10 mouse cellular contexts compared by ENCODE assay signal in genomic region chr5:92498225-92498624, GRCm38 (mm10). TPM values are rescaled to one million over a fixed set of nuclear protein-coding genes. Genes with fewer than 3 reads are reported as not detected.
A peak's percentile ranks its signal among the peaks of the same experiment; 100 is the strongest.
DNase-seq lines count a peak whose midpoint lies in the region; ATAC-seq and TF ChIP-seq lines count a peak whose summit lies in the region.
"Had no signal": no experiment of that assay in that cellular context is flagged by ENCODE, and none has a peak within 500 bp of the region (broad histone marks: within the 10 kb centered on the region; RNA-seq: fewer than 3 reads in every experiment).

No protein-coding gene starts in this region.

- no peaks in the 10 kb centered on the region for H3K36me3 ChIP-seq in forebrain, embryonic 16.5 days (ENCODE audit: control insufficient read depth, insufficient read depth)
- no peaks in the 10 kb centered on the region for H3K36me3 ChIP-seq in forebrain, embryonic 10.5 days (replicated peaks)
- no peaks in the 10 kb centered on the region for H3K36me3 ChIP-seq in liver, embryonic 13.5 days
- H3K36me3 ChIP-seq in liver, embryonic 12.5 days, result no peaks in the 10 kb centered on the region
- H3K36me3 ChIP-seq in embryonic facial prominence, embryonic 14.5 days (ENCODE audit: control insufficient read depth, insufficient read depth, low read length), result no peaks in the 10 kb centered on the region
- no peaks in the 10 kb centered on the region for H3K36me3 ChIP-seq in lung, postnatal 0 days (ENCODE audit: insufficient read depth, low read length)
- H3K36me3 ChIP-seq: midbrain, embryonic 15.5 days had no signal

- WGBS in forebrain, embryonic 16.5 days, result 82% methylated on average over 3 of the region's 3 CpGs
- 81% methylated on average over 3 of the region's 3 CpGs for WGBS in forebrain, embryonic 10.5 days
- 74% methylated on average over 3 of the region's 3 CpGs for WGBS in liver, embryonic 13.5 days (ENCODE audit: insufficient replicate concordance)
- 78% methylated on average over 3 of the region's 3 CpGs for WGBS in liver, embryonic 12.5 days (ENCODE audit: insufficient replicate concordance)
- WGBS in embryonic facial prominence, embryonic 14.5 days, result 72% methylated on average over 3 of the region's 3 CpGs
- 25% methylated on average over 3 of the region's 3 CpGs for WGBS in lung, postnatal 0 days

- no peak overlapping the region for H3K4me3 ChIP-seq in forebrain, embryonic 16.5 days (replicated peaks; ENCODE audit: low read length)
- no peak overlapping the region for H3K4me3 ChIP-seq in forebrain, embryonic 10.5 days
- no peak overlapping the region for H3K4me3 ChIP-seq in liver, embryonic 13.5 days (replicated peaks)
- no peak overlapping the region for H3K4me3 ChIP-seq in liver, embryonic 12.5 days
- no peak overlapping the region for H3K4me3 ChIP-seq in embryonic facial prominence, embryonic 14.5 days (ENCODE audit: low read depth, low read length)
- H3K4me3 ChIP-seq in lung, postnatal 0 days (ENCODE audit: low read depth, low read length), result no peak overlapping the region
- H3K4me3 ChIP-seq: midbrain, embryonic 15.5 days had no signal

- no peak overlapping the region for H3K9ac ChIP-seq in forebrain, embryonic 16.5 days (replicated peaks; ENCODE audit: low read depth, low read length)
- no peak overlapping the region for H3K9ac ChIP-seq in liver, embryonic 13.5 days
- no peak overlapping the region for H3K9ac ChIP-seq in liver, embryonic 12.5 days
- no peak overlapping the region for H3K9ac ChIP-seq in embryonic facial prominence, embryonic 14.5 days (ENCODE audit: low read depth, low read length)
- H3K9ac ChIP-seq in lung, postnatal 0 days (replicated peaks; ENCODE audit: low read depth), result no peak overlapping the region
- H3K9ac ChIP-seq: midbrain, embryonic 15.5 days had no signal

- H3K27ac ChIP-seq in forebrain, embryonic 16.5 days (ENCODE audit: low read length), result peak overlapping the region; percentile 10; the same call in 1 of the 2 replicates
- no peak overlapping the region for H3K27ac ChIP-seq in forebrain, embryonic 10.5 days
- no peak overlapping the region for H3K27ac ChIP-seq in liver, embryonic 13.5 days
- no peak overlapping the region for H3K27ac ChIP-seq in liver, embryonic 12.5 days
- 0 out of 2 replicates have a peak overlapping the region, but pooled peaks have one; percentile 33 for H3K27ac ChIP-seq in embryonic facial prominence, embryonic 14.5 days (replicated peaks; ENCODE audit: low read depth, low read length)
- peak overlapping the region; percentile 73 for H3K27ac ChIP-seq in lung, postnatal 0 days (ENCODE audit: low read length)
- H3K27ac ChIP-seq: midbrain, embryonic 15.5 days had no signal

- no peak for TF ChIP-seq CTCF in lung, postnatal 0 days (IDR thresholded peaks at IDR 0.05)

- TF ChIP-seq EP300 in lung, postnatal 0 days (IDR thresholded peaks at IDR 0.05), result peak; percentile 93

- H3K27me3 ChIP-seq in forebrain, embryonic 16.5 days (replicated peaks; ENCODE audit: control insufficient read depth, insufficient read depth, low read length), result no peaks in the 10 kb centered on the region
- no peaks in the 10 kb centered on the region for H3K27me3 ChIP-seq in forebrain, embryonic 10.5 days (ENCODE audit: poor library complexity, severe bottlenecking)
- no peaks in the 10 kb centered on the region for H3K27me3 ChIP-seq in liver, embryonic 13.5 days
- H3K27me3 ChIP-seq in liver, embryonic 12.5 days (replicated peaks), result no peaks in the 10 kb centered on the region
- no peaks in the 10 kb centered on the region for H3K27me3 ChIP-seq in embryonic facial prominence, embryonic 14.5 days (replicated peaks; ENCODE audit: control insufficient read depth, insufficient read depth, low read length)
- no peaks in the 10 kb centered on the region for H3K27me3 ChIP-seq in lung, postnatal 0 days (replicated peaks; ENCODE audit: insufficient read depth, low read length)
- H3K27me3 ChIP-seq: midbrain, embryonic 15.5 days had no signal

- H3K4me2 ChIP-seq in forebrain, embryonic 16.5 days (ENCODE audit: low read length), result no peak overlapping the region
- no peak overlapping the region for H3K4me2 ChIP-seq in liver, embryonic 13.5 days
- H3K4me2 ChIP-seq in liver, embryonic 12.5 days, result no peak overlapping the region
- no peak overlapping the region for H3K4me2 ChIP-seq in embryonic facial prominence, embryonic 14.5 days (ENCODE audit: low read depth, low read length)
- 0 out of 2 replicates have a peak overlapping the region, but pooled peaks have one; percentile 0 for H3K4me2 ChIP-seq in lung, postnatal 0 days (replicated peaks; ENCODE audit: low read depth, low read length)
- H3K4me2 ChIP-seq: midbrain, embryonic 15.5 days had no signal

- H3K4me1 ChIP-seq in forebrain, embryonic 16.5 days (replicated peaks; ENCODE audit: control insufficient read depth, insufficient read depth, low read length), result peaks cover 27% of the 10 kb centered on the region
- peaks cover 42% of the 10 kb centered on the region for H3K4me1 ChIP-seq in forebrain, embryonic 10.5 days
- H3K4me1 ChIP-seq in liver, embryonic 13.5 days (replicated peaks), result peaks cover 43% of the 10 kb centered on the region
- peaks cover 37% of the 10 kb centered on the region for H3K4me1 ChIP-seq in liver, embryonic 12.5 days
- H3K4me1 ChIP-seq in embryonic facial prominence, embryonic 14.5 days (ENCODE audit: control insufficient read depth, insufficient read depth, low read length), result peaks cover 21% of the 10 kb centered on the region
- H3K4me1 ChIP-seq in lung, postnatal 0 days (ENCODE audit: insufficient read depth, low read depth, low read length), result peaks cover 53% of the 10 kb centered on the region

- no peaks in the 10 kb centered on the region for H3K9me3 ChIP-seq in forebrain, embryonic 16.5 days (ENCODE audit: control insufficient read depth, low read length)
- H3K9me3 ChIP-seq in forebrain, embryonic 10.5 days, result no peaks in the 10 kb centered on the region
- no peaks in the 10 kb centered on the region for H3K9me3 ChIP-seq in liver, embryonic 13.5 days (replicated peaks)
- no peaks in the 10 kb centered on the region for H3K9me3 ChIP-seq in liver, embryonic 12.5 days (replicated peaks)
- no peaks in the 10 kb centered on the region for H3K9me3 ChIP-seq in embryonic facial prominence, embryonic 14.5 days (ENCODE audit: control insufficient read depth, low read length)
- no peaks in the 10 kb centered on the region for H3K9me3 ChIP-seq in lung, postnatal 0 days (ENCODE audit: low read length)
- H3K9me3 ChIP-seq: midbrain, embryonic 15.5 days had no signal

- no peak for ATAC-seq in forebrain, embryonic 16.5 days
- peak; percentile 32; the same call in 1 of the 2 replicates for ATAC-seq in liver, embryonic 13.5 days (ENCODE audit: low read depth)
- no peak for ATAC-seq in liver, embryonic 12.5 days
- no peak for ATAC-seq in embryonic facial prominence, embryonic 14.5 days (ENCODE audit: low read depth)
- peak; percentile 67 for ATAC-seq in lung, postnatal 0 days
- no peak for ATAC-seq in megakaryocyte-erythroid progenitor cell, adult 5-6 weeks (replicated peaks; ENCODE audit: low FRiP score, low TSS enrichment, poor library complexity, severe bottlenecking)

- DNase-seq in forebrain, embryonic 10.5 days (ENCODE audit: extremely low spot score, low spot score), result no peak
- no peak for DNase-seq in liver, embryonic 13.5 days
- DNase-seq in embryonic facial prominence, embryonic 14.5 days (ENCODE audit: low spot score), result no peak
- peak; percentile 86 for DNase-seq in lung, postnatal 0 days (ENCODE audit: low spot score)
- no peak for DNase-seq in urinary bladder, postnatal 36 days (ENCODE audit: low spot score in 2 of 2)
- DNase-seq: B cell, adult 2 months had no signal

RNA-seq across cellular contexts. Expression of gene Scarb2, which starts 8.4 kb away (rescaled TPM):
- polyA plus RNA-seq in forebrain, embryonic 16.5 days (2015; fragmentation: Nextera tagmentation; extraction: Ambion mirVana), result 25.1 and 27.0 TPM in 2 replicates
- polyA plus RNA-seq in forebrain, embryonic 10.5 days (2016; fragmentation: Nextera tagmentation; extraction: Ambion mirVana), result 7.8 and 9.7 TPM in 2 replicates
- polyA plus RNA-seq in liver, embryonic 13.5 days (2015; fragmentation: Nextera tagmentation; extraction: Ambion mirVana), result 5.1 and 5.7 TPM in 2 replicates
- 4.2 and 4.3 TPM in 2 replicates for polyA plus RNA-seq in liver, embryonic 12.5 days (2016; fragmentation: Nextera tagmentation; extraction: Ambion mirVana)
- polyA plus RNA-seq in embryonic facial prominence, embryonic 14.5 days (2014; fragmentation: Nextera tagmentation; extraction: Ambion mirVana), result 11.4 and 11.5 TPM in 2 replicates
- 46.6 and 52.4 TPM in 2 replicates for polyA plus RNA-seq in lung, postnatal 0 days (2015; fragmentation: Nextera tagmentation; extraction: Ambion mirVana)
- 19.0 and 23.6 TPM in 2 replicates for total RNA-seq in megakaryocyte-erythroid progenitor cell, adult 5-6 weeks (2014; fragmentation: Nextera tagmentation)
- 52.6 and 58.0 TPM in 2 replicates for total RNA-seq in megakaryocyte-erythroid progenitor cell, adult 5-6 weeks (2017)

RNA-seq across cellular contexts. Expression of gene Fam47e, which starts 56.6 kb away (rescaled TPM):
- 0.43 and 0.77 TPM in 2 replicates for polyA plus RNA-seq in forebrain, embryonic 16.5 days (2015; fragmentation: Nextera tagmentation; extraction: Ambion mirVana)
- polyA plus RNA-seq in forebrain, embryonic 10.5 days (2016; fragmentation: Nextera tagmentation; extraction: Ambion mirVana), result not detected in 2 replicates
- 1.3 and 1.6 TPM in 2 replicates for polyA plus RNA-seq in liver, embryonic 13.5 days (2015; fragmentation: Nextera tagmentation; extraction: Ambion mirVana)
- 0.69 and 0.88 TPM in 2 replicates for polyA plus RNA-seq in liver, embryonic 12.5 days (2016; fragmentation: Nextera tagmentation; extraction: Ambion mirVana)
- polyA plus RNA-seq in embryonic facial prominence, embryonic 14.5 days (2014; fragmentation: Nextera tagmentation; extraction: Ambion mirVana), result 0.71 and 2.3 TPM in 2 replicates
- polyA plus RNA-seq in lung, postnatal 0 days (2015; fragmentation: Nextera tagmentation; extraction: Ambion mirVana), result 11.4 and 15.4 TPM in 2 replicates
- total RNA-seq in megakaryocyte-erythroid progenitor cell, adult 5-6 weeks (2014; fragmentation: Nextera tagmentation), result not detected in 2 replicates
- total RNA-seq in megakaryocyte-erythroid progenitor cell, adult 5-6 weeks (2017), result not detected in 2 replicates

Comparison
In these comparisons a context has a peak if more than half of its experiments do, and no peak if none do; other contexts are left out.
1. ATAC-seq: peak in liver, embryonic 13.5 days (single experiment) and lung, postnatal 0 days (single experiment); none in forebrain, embryonic 16.5 days (single experiment), liver, embryonic 12.5 days (single experiment), embryonic facial prominence, embryonic 14.5 days (single experiment) and megakaryocyte-erythroid progenitor cell, adult 5-6 weeks (single experiment).
2. H3K27ac ChIP-seq: peak in forebrain, embryonic 16.5 days (single experiment), embryonic facial prominence, embryonic 14.5 days (single experiment) and lung, postnatal 0 days (single experiment); none in forebrain, embryonic 10.5 days (single experiment), liver, embryonic 13.5 days (single experiment) and liver, embryonic 12.5 days (single experiment).